Mouse (Mus musculus): ENCODE measurements at regions not wholly inside any gene's neighbourhood (a gene's known extent, or its start where the extent isn't known, plus 50 kb on each side); places are given as distances from the start of the nearest gene placed in this dataset.

DNA sequence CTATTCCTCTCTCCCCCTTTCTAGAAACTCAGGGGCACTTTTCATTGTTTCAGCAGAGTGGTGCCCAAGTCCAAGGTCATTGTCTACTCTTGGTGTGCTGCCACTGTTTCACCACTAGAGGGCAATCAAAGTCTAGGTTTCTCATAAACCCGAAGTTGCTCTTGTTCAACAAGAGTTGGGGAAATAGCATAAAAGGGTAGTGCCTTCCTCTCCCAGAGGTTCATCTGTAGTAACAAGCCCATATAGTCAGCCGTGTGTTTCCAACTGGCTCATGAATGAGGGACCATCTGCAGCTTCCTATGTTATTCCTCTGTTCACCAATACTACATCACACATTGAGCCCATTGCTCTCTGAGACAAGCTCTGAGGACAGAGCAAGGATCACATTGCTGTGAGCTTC lies 292.4 kb upstream of the Nrsn1 start:
- DNase-seq (ENCODE audit: low read depth, low spot score), result peak; percentile 26

DNA sequence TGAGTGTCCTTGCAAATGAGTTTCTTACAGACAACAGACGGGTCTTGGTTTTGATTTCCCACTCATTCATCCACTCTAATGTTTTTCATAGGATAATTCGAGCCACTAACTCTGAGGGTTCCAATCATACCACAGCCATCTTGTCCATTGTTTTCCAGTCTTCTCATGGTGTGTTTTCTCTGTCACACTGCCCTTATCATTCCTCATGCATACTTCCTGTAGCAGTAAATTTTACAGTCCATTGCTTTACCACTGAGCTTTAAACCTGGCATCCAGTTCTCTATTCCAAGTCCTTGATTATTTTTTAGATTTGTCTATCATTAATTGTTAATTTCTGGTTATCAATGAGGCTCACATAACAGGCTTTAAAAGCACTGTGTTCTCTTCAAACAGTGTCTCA lies 290.0 kb upstream of the Nrsn1 start:
- no peak for DNase-seq (ENCODE audit: low read depth, low spot score)

DNA sequence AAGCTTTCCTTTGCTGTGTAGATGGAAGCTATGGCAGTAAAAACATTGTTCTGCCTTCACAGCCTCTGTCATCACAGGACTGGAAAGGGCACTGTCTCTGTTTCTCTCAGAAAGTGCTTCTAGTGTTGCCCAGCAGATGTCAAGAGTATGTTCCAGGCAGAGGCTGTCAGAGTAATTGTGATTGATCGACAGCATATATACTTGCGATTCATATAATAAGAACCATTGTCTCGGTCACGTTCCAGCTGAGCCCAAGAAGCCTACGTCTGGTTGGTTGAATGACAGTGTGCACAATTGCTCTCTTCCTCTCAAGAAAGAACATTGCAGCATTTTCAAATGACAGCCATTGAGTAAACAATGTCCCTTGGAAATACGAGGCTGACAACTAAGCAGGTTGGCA lies 284.7 kb upstream of the Nrsn1 start:
- DNase-seq (ENCODE audit: low read depth, low spot score), result no peak

DNA sequence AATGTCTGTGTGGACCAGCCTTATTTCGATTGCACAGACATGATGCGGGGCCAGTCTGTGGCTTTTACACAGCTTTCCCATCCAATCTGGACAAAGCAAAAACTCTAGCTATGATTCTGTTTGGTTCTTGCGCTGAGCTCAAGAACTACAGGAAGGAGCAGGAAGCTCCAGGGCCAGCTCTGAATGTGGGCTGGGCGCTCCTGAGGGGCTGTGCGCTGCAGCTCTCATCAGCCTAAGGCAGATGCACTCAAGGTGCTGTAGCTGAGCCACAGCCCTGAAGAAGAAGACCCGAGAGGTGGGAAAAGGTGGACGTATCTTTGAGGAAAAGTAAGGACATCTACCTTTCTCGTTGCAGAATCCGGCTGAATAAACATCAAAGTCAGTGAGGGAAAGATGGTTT lies 278.2 kb upstream of the Nrsn1 start:
- no peak for DNase-seq (ENCODE audit: low read depth, low spot score)

DNA sequence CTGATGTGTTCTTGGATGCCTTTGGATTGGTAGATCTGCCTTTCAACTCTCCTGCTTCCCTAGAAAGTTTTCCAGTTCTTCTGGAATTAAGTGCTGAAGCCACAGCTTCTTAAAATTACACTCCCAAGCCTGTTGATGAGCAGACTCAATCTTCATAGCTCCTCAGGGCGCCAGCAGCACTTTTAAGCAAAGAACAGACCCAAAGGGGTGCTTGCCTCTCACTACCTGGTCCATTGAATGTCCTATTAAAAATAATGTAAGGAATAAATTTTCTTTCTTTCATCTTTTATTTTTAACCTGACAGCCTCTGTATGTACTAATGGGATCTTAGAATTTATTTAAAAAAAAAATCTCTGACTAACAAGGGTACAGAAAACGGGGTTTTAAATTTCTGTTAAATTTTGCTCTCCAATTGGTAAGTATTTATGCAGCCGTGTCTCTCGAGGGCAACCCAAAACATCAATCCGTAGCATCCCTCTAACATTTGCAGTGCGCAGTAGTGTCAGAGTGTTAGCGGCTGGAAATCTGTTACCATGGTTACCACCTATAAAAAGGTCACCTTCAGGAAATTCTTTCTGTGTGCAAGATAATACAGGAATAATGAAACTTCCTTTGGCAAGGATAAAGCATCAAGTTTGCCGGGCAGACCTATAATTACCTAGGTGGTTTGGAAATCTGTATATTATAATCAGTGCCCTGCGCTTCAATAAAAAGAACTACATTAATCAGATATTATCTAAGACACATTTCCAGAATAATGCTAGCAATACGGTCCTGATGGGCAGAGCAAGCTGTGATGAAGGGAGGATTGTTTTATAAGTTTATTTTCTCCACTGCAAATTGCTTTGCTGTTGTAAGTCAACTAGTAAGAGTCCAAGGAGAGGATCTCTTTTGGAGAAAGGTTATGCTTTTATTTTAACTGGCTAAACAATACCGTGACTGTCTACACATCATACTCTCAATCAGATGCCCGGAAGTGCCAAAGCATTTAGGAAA lies 277.1 kb upstream of the Nrsn1 start:
- DNase-seq (ENCODE audit: low read depth, low spot score), result no peak

DNA sequence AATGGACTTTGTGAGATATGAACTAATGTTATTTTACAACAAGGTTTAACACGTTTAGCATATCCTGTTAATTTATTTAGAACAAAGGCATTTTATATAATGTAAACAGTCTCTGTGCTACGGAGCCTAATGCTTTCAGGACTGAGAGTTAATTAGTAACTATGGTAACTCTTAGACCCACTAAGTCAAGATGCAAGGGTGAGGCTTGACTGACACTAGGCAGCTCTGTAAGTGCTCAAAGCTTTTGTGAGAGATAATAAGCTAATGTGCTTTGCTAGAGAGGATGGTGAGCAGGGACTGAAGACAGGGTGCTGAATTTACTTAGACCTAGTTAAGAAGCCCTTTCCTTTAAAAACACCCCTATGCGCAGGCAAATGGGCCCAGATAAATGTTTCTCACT lies 253.8 kb upstream of the Nrsn1 start:
- DNase-seq (ENCODE audit: low read depth, low spot score), result no peak

DNA sequence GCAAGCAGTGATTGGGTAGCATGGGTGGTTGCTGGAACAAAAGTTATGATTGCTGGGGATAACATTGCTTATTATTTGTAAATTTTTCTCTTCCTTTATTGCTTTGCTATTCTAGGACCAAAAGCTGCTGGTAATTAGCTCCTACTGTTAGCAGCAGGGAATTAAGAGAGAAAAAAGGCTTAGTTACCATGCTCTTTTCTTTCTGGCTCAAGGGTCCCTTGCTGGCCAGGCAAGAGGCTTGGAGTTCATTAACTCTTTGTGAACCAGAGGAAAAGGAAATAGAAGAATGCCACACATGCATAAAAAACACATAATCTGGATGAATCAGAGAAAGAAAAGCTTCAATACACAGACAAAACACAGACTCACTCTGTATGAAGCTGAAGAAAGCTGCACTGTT lies 237.1 kb upstream of the Nrsn1 start:
- DNase-seq (ENCODE audit: low read depth, low spot score), result no peak

DNA sequence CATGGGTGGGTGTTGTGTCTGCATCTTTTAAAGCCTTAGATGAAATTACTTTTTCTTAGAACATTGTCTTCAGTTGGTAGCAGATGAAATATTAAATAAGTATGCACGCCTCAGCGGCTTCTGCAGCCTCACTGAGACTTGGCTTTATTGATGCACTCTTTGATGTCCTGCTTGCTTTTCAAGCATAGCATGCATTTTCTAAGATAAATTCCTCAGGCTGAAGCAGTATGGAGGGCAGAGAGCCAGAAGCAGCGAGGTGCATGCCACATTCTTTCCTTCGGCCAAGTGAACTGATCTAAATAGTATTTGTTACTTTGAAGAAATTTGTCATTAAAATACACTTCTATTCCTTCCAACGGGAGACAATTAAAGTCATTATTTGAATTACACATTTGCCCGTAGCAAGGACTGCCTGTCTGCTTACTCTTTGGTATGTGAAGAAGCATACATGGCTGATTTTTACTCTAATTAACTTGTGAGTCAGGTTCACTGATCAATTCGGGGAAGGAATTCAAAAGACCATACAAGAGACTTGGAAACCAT lies 224.3 kb upstream of the Nrsn1 start:
- DNase-seq (ENCODE audit: low read depth, low spot score), result no peak

DNA sequence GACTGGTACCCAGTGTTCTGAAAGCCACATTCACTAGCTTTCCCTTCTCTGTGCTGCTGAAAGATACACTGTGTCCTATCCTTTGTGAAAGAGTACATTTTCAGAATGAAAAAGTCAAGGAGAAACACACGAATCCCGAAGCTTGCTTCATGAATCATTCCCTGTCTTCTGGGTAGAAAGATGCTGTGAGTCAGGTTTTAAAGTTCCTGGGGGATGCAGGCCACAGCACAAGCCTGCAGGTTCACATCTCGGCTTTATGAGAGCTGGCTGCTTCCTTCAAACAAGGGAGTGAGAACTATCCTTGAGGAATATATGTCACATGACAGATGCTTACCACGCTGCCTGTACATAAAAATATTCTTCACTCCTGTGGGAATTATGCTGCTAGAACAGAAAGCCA lies 219.7 kb upstream of the Nrsn1 start:
- DNase-seq (ENCODE audit: low read depth, low spot score), result no peak

DNA sequence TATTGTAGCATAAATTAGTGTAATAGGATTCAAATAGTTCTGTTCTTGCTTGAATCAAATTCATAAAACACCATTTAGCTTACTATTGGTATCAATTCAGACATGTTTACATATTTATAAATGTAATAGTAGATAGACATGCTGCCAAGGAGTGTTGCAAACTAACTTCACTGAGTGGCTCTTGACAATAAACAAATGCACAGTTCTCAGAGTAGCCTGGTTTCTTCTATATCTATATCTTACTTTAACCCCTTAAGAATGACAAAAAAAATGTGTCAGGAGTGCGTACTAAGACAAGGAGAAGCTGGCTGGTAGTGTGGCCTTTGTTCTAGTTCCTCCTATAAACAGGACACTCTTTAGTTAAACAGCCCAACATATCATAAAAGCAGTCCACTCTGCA lies 213.0 kb upstream of the Nrsn1 start:
- no peak for DNase-seq (ENCODE audit: low read depth, low spot score)

DNA sequence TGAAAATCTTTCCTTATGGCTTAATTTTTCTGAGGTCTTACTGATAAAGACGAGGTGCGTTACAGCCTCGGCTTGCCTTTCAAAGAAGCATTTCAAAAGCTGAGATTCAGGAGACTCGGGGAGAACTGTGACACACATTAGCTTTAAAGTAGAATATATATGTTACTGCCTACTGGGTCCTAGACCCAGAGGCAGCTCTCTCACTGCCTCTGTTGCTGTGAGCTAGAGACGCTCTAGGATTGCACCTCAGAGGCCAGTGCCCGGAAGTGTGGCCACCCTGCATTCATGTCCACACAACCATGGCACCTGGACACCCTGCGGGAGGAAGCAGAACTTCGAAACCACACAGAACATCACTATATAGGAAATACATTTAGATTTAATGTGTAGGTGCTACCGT lies 181.6 kb upstream of the Nrsn1 start:
- no peak for DNase-seq (ENCODE audit: low read depth, low spot score)

DNA sequence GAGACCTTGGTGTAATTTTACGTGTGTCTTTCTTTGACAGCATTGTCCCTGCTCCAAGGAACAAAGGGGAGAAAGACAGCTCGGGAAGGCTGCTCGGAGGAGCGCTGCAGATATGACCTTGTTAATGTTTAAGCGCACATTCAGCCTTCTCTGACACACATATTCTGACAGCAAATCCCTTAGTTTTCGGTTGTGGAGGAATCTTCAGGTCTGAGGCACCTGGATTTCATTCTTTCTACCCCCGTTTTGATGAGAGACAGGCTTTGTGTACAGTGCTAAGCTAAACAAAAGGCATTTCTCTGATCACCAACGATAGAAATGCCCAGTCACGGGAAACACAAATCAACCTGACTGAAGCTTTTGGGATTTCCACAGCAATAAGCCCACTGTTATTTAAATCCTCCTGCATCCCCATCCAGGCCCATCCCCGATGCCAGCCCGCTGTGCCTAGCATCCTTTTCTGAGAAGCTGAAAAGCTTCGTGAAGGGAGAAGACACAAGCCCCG lies 181.1 kb upstream of the Nrsn1 start:
- no peak for DNase-seq (ENCODE audit: low read depth, low spot score)

DNA sequence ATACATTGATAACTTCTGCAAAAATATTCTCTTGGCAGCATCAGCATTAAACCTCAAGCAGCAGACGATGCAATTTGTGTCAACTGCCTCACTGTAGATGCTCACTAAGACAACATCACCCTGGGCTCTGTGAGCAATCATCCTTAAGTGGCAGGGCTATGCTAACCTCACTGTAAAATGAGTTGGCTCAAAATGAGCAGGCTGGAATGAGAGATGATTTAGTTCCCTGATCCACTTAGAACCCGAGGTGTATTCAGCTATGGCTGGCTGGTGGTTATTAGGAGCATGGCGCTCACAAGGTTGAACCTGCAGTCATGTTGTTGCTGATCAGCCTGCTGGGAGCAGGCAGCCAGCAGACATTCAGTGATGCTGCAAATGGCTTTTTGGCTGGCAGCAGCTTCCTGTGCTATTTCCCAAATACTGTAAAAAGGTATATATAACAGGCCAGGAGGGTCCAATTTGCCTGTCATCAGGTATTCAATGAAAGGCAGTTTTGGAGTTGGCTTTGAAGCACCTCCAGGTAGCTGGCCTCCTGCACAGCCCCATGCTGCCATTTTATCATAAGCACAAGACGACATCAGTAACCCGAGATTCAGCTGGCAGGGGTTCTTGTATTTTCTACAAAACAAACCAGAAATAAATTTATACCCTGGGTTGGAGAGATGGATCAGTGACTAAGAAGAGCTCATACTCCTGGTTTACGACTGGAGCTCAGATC lies 159.6 kb upstream of the Nrsn1 start:
- no peak for DNase-seq (ENCODE audit: low read depth, low spot score)

DNA sequence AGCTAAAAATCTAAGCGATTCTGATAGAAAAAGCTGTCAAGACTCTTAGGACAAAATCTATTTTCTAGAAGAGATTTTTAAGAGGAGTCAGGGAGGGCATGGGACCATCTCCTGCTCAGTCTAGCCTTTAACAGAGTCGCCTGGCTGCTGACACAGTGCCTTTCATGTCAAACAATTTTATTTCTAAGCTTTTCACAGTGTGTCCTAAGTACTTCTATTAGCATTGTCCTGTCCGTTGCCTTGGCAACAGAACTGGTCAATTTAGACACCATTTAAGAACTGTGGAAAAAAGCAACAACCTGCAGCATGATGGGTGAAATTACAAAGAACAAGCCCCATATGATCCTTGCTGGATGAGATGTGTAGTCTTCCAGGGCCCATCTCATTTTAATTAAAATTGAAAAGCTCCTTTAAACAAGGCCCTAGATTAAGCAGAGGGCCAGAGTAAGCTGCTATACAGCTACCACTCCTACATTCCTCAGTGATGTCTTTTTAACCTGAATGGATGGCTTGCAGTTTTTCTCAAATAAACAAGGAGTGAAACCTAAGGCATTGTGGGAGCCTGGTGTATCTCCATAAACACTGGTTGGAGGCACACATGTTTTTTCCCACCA lies 133.0 kb upstream of the Nrsn1 start:
- no peak for DNase-seq (ENCODE audit: low read depth, low spot score)

DNA sequence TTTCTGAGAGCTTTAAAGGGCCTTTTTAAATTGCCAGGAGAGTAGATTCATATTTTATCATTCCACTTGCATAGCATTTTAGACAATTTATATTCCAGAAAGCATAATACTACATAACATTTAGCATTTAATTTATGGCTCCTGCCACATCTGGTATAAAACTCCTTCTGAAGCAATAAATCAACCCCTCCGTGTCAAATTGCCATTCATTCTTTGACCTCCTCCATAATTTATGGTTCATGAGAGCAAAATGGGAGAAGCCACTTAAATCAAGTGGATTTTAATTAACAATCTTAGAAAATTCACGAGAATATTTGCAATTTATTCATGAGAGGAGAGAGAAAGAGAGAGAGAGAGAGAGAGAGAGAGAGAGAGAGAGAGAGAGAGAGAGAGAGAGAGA lies 132.4 kb upstream of the Nrsn1 start:
- no peak for DNase-seq (ENCODE audit: low read depth, low spot score)

DNA sequence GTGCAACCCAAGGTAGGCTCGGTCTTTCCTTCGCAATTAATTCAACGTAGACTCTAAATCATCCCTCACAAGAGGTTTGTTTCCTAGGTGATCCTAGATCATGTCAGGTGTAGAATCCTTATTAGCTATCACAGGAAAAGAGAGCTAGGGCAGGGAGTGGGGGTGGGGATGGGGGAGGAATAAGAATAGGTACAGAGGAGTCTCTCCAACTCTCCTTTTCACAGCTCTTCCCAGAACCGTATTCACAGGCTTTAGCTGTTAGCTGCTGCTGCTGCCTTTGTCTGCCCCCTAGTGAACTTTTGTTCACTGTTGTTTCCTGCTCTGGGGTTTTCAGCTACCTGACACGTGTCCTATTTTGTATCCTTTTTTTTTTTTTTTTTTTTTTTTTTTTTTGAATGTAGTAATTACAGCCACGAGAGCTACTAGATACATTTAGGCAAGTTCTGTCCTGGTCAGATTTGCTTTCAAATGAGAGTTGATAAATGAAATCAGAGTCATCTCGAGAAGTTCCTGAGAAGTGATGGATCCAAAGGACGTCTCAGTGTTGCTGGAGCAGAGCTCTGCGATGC lies 131.7 kb upstream of the Nrsn1 start:
- DNase-seq (ENCODE audit: low read depth, low spot score), result no peak

DNA sequence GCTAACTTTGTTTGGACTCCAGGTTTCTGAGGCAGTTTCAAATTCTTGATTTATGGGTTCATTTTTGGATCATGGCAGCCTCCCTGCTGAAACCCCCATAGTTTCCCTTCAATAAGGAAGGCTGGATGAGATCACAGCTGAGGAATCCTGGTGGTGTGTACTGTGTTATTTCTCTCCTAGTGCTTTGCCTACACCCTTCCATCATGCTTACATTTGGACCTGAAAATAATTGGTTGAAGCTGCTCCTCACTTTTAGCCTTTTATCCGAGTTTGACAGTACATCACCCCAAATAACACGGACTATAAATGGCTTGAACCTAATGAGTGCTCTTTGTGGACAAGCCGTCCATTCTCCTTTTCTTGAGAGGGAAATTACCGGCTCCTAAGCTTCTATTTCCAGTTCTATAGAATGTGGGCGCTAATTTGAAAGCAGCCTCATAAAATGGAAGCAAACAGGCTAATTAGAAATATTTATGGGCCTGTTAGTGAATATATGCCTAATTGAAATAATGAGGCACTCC lies 122.5 kb upstream of the Nrsn1 start:
- DNase-seq (ENCODE audit: low read depth, low spot score), result no peak

DNA sequence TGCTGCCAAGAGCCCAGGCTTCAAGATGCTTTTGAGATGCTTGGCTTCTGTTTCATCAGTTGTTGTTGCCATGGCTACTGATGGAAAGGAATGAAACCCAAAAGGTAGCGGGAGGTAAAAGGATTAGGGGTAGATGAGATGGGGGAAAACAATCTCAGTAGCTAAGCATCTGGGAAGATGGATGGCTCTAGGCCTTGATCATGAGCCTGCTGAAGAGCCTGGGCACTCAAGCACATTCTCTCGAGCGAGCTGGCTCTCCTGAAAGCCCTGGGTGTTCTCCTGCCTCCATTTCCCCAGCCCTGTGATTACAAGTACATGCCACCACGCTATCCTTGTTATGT lies 92.3 kb upstream of the Nrsn1 start:
- DNase-seq (ENCODE audit: low read depth, low spot score), result no peak

DNA sequence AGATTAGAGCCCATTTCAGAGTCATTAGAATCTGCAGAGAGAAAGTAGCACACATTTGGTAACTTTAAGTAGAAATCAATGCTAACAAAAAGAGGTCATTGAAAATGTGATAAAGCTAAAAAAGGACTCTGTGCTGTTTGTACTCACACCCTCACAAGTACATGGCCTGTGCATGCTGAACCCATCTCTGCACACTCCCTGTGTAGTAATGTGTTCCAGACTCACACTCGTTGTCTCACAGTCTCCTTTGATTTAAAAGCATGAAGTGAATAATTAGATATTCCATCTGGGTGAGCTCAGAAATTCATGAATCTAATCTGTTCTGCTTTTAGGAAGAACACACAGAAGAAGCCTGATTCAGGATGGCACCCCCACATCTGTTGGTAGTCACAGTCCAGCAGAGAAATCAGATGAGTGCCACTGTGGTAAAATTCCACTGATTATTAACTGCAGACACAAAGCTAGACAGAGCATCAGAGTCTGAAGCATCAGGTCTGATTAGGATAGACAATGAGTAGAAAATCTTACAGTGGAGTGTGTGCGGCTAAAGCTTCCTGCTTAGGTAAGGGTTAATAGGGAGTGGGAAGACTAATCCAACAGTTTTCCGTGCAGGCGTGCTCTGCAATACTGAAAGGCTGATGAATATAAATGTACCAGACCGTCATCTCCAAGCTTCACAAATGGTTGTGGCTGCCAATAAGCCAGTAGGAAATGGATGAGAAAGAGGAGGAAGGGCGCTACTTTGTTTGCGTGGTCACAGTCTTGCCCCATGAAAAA lies 91.7 kb upstream of the Nrsn1 start:
- DNase-seq (ENCODE audit: low read depth, low spot score), result no peak

DNA sequence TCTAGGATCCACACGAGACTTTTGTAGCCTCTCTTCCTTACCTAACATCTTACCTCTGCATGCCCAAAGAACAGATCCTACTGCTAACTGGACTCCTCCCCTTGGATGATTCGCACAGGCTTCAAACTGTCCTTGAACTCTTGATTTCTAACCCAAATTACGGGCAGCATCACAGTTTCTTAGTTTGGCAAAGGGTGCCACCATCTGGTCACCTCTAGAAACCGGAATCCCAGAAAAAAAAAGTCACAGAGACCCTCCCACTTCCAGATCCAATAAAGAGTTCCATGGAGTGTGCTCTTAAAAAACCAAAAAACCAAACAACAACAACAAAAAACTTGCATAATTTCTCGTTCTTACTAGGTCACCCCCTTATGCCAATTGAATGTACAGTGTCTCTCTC lies 77.3 kb upstream of the Nrsn1 start:
- DNase-seq (ENCODE audit: low read depth, low spot score), result no peak

DNA sequence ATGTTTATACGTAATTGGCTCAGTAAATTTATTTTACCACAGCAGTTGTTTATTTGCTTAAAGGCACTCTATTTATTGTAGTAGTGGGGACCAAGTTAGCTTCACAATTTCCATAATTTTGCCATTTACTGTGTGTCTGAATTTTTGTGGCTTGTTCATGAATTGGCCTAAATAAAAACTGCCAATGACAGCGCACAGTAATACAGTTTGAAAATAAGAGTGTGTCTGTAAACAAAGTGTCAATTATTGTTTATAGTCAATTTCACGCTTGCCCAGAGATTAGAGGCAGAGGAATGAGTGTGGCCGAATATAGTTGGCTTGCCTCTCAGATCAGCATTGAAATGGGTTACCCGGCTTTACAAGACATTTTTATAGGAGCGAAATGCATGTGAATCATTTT lies 73.0 kb upstream of the Nrsn1 start:
- no peak for DNase-seq (ENCODE audit: low read depth, low spot score)
